Mouse (Mus musculus) telencephalon, adult 2 months (tissue): ENCODE results near the gene Bik.

Experiments used
- DNase-seq: peaks from one replicate; pipeline ENCODE4 v3.0.0-alpha.2; 2011; ENCODE audit warnings: low read depth, low spot score

Bik gene

GRCm38 (mm10) chr15:83583419-83584156 lies 56.9 kb downstream of the Bik start:
- DNase-seq: no peak

GRCm38 (mm10) chr15:83584741-83585220 lies 58.1 kb downstream of the Bik start:
- no peak for DNase-seq

GRCm38 (mm10) chr15:83590841-83591240 lies 64.2 kb downstream of the Bik start:
- DNase-seq: no peak

GRCm38 (mm10) chr15:83591758-83592157 lies 65.1 kb downstream of the Bik start:
- DNase-seq: no peak

GRCm38 (mm10) chr15:83592260-83593188 lies 65.9 kb downstream of the Bik start:
- no peak for DNase-seq

GRCm38 (mm10) chr15:83593189-83593585 lies 66.5 kb downstream of the Bik start:
- DNase-seq: no peak

GRCm38 (mm10) chr15:83593702-83594512 lies 67.2 kb downstream of the Bik start:
- DNase-seq: no peak
